Mouse (Mus musculus): ENCODE measurements around the gene Gm28042.

DNA sequence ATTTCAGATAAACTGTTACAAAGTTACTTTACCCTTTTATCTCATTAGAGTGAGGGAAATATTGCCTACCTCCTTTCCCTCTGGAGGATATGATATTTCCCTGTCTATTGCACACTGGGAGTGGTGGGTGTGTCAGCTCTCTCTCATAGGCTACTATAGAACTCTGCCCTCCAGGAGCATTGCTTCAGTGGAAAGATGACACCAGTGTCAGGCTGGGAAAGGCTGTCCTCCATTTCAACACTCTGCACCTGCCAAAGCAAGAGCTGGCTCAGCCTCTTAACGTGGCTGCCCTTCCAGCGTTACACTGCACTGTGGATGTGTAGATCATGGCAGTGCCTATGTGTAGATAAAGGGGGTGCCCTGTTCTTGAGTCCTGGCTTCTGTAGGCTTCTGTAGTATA lies 34.9 kb upstream of the Gm28042 start:
- no peak for TF ChIP-seq CTCF (IDR thresholded peaks at IDR 0.05; ENCODE audit: borderline replicate concordance, insufficient read depth, low read length)
- TF ChIP-seq POLR2A (IDR thresholded peaks at IDR 0.05; ENCODE audit: low read depth, low read length), result no peak

Data from embryonic fibroblast, embryonic 13.5 days (primary cell).